In the genomic region with DNA sequence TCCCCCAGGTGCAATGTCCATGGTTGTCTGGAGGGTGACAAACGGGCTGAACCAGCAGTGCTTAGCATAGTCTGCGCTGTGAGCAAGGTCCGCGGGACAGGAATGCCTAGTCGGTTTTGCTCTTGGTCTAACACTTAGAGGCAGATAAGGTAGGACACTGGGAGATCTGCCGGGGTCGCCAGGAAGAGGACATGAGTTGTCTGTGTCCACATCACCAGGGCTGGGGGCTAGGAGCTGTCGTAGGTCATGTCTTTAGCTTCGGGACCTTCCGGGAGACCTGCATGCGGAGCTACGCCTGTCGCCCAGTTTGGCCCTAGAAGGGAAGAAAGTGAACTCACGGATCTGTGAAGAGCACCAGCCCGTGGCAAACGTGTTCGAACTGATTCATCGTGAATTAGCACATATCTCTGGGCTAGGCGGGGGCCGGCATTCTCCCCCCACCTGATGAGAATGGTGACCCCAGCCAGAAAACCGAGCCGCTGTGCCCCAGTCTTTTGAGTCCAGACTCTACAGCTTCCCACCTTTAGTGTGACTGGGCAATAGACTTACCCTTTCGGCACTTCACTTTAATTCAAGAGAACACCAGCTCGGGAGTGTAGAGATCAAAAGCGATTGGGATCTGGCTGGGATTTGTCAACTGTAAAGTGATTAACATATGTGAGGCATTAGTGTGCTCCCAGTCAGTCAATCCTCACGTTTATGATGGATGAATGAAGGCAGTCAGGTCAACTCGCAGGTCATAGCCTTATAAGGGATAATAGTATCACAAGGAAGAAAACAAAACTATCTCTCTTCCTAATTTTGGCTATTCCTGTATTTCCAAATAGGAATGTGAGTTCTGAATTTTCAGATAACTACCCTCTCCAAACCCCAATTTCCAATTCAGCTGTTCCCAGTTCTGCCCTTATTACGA, we compare ENCODE assay signal across 8 mouse cellular contexts. TPM values are rescaled to one million over a fixed set of nuclear protein-coding genes. Genes with fewer than 3 reads are reported as not detected.
DNase-seq lines count a peak whose midpoint lies in the region; ATAC-seq lines count a peak whose summit lies in the region.

No protein-coding gene starts in this region.

- H3K9ac ChIP-seq in forebrain, embryonic 14.5 days (ENCODE audit: low read length), result no peak overlapping the region
- H3K9ac ChIP-seq in neural tube, embryonic 12.5 days, result no peak overlapping the region

- H3K9me3 ChIP-seq in heart, embryonic 10.5 days, result no peaks in the 10 kb centered on the region
- H3K9me3 ChIP-seq in forebrain, embryonic 14.5 days (replicated peaks; ENCODE audit: control insufficient read depth, low read length), result no peaks in the 10 kb centered on the region
- H3K9me3 ChIP-seq in neural tube, embryonic 12.5 days, result no peaks in the 10 kb centered on the region

- H3K27ac ChIP-seq in heart, embryonic 10.5 days, result peak overlapping the region; percentile 47
- no peak overlapping the region for H3K27ac ChIP-seq in forebrain, embryonic 14.5 days (ENCODE audit: low read depth, low read length)
- H3K27ac ChIP-seq in neural tube, embryonic 12.5 days, result no peak overlapping the region

- peak overlapping the region; percentile 70 for H3K4me3 ChIP-seq in heart, embryonic 10.5 days
- no peak overlapping the region for H3K4me3 ChIP-seq in forebrain, embryonic 14.5 days (ENCODE audit: low read depth, low read length)
- H3K4me3 ChIP-seq in neural tube, embryonic 12.5 days, result no peak overlapping the region

- H3K4me2 ChIP-seq in forebrain, embryonic 14.5 days (ENCODE audit: low read length), result peak overlapping the region; percentile 76
- peak overlapping the region; percentile 33 for H3K4me2 ChIP-seq in neural tube, embryonic 12.5 days (replicated peaks)

- ATAC-seq in forebrain, embryonic 14.5 days, result no peak
- ATAC-seq in neural tube, embryonic 12.5 days (ENCODE audit: low FRiP score, low read depth), result no peak
- ATAC-seq in erythroid progenitor cell, adult 5-6 weeks (replicated peaks; ENCODE audit: low FRiP score, poor library complexity, severe bottlenecking), result no peak

- WGBS in heart, embryonic 10.5 days, result 3% methylated on average over 28 of the region's 28 CpGs
- WGBS in forebrain, embryonic 14.5 days, result 5% methylated on average over 28 of the region's 28 CpGs
- WGBS in neural tube, embryonic 12.5 days, result 2% methylated on average over 28 of the region's 28 CpGs

- no peaks in the 10 kb centered on the region for H3K36me3 ChIP-seq in heart, embryonic 10.5 days
- H3K36me3 ChIP-seq in forebrain, embryonic 14.5 days (ENCODE audit: control insufficient read depth, insufficient read depth, low read length), result no peaks in the 10 kb centered on the region
- H3K36me3 ChIP-seq in neural tube, embryonic 12.5 days, result no peaks in the 10 kb centered on the region

- H3K4me1 ChIP-seq in heart, embryonic 10.5 days, result peaks cover 54% of the 10 kb centered on the region
- peaks cover 21% of the 10 kb centered on the region for H3K4me1 ChIP-seq in forebrain, embryonic 14.5 days (ENCODE audit: control insufficient read depth, insufficient read depth, low read length)
- peaks cover 36% of the 10 kb centered on the region for H3K4me1 ChIP-seq in neural tube, embryonic 12.5 days

- no peak for DNase-seq in heart, embryonic 10.5 days (ENCODE audit: low spot score)
- no peak for DNase-seq in heart, adult 8-10 months (ENCODE audit: low spot score)
- no peak for DNase-seq in forebrain, embryonic 14.5 days (ENCODE audit: low spot score)
- peak; percentile 57 for DNase-seq in kidney, postnatal 10 days
- no peak for DNase-seq in cerebellum, adult 18-20 months
- no peak for DNase-seq in right cerebral cortex, postnatal 14 days

- H3K27me3 ChIP-seq in heart, embryonic 10.5 days (ENCODE audit: insufficient read depth, poor library complexity, severe bottlenecking), result peaks cover 70% of the 10 kb centered on the region
- peaks cover 55% of the 10 kb centered on the region for H3K27me3 ChIP-seq in forebrain, embryonic 14.5 days (replicated peaks; ENCODE audit: control insufficient read depth, insufficient read depth, low read length)
- H3K27me3 ChIP-seq in neural tube, embryonic 12.5 days (replicated peaks), result peaks cover 68% of the 10 kb centered on the region

RNA-seq across cellular contexts. Expression of a gene that starts 1.0 kb away (rescaled TPM):
- polyA plus RNA-seq in heart, embryonic 10.5 days (2016; fragmentation: Nextera tagmentation; extraction: Ambion mirVana), result 9.3 and 13.1 TPM in 2 replicates
- total RNA-seq in heart, adult 8-10 months (2022), result 10 to 100 TPM in 3 of 4 experiments, 1 to 10 TPM in 1; 9.6 to 15.8 (median 12.2) TPM
- polyA plus RNA-seq in forebrain, embryonic 14.5 days (2014; fragmentation: Nextera tagmentation; extraction: Ambion mirVana), result 1.6 and 1.8 TPM in 2 replicates
- polyA plus RNA-seq in neural tube, embryonic 12.5 days (2016; fragmentation: Nextera tagmentation; extraction: Ambion mirVana), result 4.0 and 4.3 TPM in 2 replicates
- not detected in 2 replicates for total RNA-seq in erythroid progenitor cell, adult 5-6 weeks (2015; ENCODE audit: low replicate concordance)
- total RNA-seq in erythroid progenitor cell, adult 5-6 weeks (2017; ENCODE audit: low replicate concordance), result not detected in 2 replicates

RNA-seq across cellular contexts. Expression of a gene that starts 11.7 kb away (rescaled TPM):
- 28.6 and 33.4 TPM in 2 replicates for polyA plus RNA-seq in heart, embryonic 10.5 days (2016; fragmentation: Nextera tagmentation; extraction: Ambion mirVana)
- 10 to 100 TPM; 36.1 to 45.7 (median 40.7) TPM for total RNA-seq in heart, adult 8-10 months (2022)
- polyA plus RNA-seq in forebrain, embryonic 14.5 days (2014; fragmentation: Nextera tagmentation; extraction: Ambion mirVana), result 44.0 and 60.8 TPM in 2 replicates
- 51.7 and 53.2 TPM in 2 replicates for polyA plus RNA-seq in neural tube, embryonic 12.5 days (2016; fragmentation: Nextera tagmentation; extraction: Ambion mirVana)
- 10.9 and 15.5 TPM in 2 replicates for total RNA-seq in erythroid progenitor cell, adult 5-6 weeks (2015; ENCODE audit: low replicate concordance)
- 0.38 and 4.1 TPM in 2 replicates for total RNA-seq in erythroid progenitor cell, adult 5-6 weeks (2017; ENCODE audit: low replicate concordance)
